Mouse (Mus musculus): ENCODE data around the gene Plcl1.

The Plcl1 gene

DNA sequence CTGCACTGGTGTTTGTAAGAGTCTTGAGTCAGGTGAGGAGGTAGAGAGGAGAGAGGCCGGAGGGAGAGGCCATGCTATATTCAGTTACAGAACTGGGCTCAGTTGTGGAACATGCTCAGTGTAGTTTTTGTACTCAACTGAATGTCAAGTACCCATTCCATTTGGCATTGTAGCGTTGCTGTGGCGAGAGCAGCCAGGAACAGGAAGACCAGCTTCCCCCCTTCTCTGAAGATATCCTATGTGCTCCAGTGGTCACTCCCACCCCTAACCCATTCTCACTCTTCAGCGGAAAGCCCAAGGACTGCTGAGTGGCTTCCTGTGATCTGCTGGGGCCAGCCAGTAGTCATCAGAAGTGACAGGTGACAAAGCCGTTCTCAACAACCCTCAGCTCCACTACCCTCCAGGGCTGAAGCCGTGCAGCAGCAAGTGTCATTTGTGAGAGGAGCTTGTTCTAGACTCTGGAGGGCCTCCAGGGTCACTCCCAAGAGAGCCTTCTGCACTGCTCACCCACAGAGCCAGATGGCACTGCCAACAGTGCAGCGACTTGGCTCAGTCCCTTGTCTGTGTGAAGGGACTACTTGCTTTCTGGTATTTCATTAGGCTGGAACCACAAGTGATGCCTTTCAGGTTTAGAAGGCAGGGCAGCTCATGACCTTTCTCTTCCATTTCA is 213.0 kb downstream of the Plcl1 start:
- peak; percentile 37 for DNase-seq

- DNase-seq, result no peak
These were observed 225.8 kb downstream of the Plcl1 start for GRCm38 (mm10) chr1:55631496-55631895.

- DNase-seq, result no peak
These were observed 226.3 kb downstream of the Plcl1 start for GRCm38 (mm10) chr1:55632024-55632423.

- DNase-seq, result no peak
These were observed 227.6 kb downstream of the Plcl1 start for GRCm38 (mm10) chr1:55633326-55633725.

GRCm38 (mm10) chr1:55659518-55660210 is 253.9 kb downstream of the Plcl1 start:
- no peak for DNase-seq

DNA sequence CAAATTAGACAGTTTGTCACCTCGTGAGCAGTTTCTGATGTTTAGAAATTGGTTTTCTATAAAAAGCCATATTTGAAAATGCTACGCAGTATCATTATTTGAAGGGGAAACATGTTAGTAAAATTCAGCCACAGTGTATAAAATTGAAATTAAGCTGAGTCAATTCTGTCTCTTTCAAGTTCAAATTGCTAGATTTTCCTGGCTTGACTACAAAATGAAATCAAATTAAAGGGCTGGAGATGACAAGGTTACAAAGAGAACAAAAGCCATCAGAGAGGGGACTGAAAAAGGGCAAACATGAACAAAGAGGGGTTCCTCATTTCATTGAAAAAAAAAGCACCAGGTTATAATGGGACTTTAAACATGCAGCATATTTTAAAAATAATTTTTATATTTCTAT is 255.7 kb downstream of the Plcl1 start:
- DNase-seq, result no peak

GRCm38 (mm10) chr1:55665137-55665827 is 259.6 kb downstream of the Plcl1 start:
- DNase-seq, result no peak

DNA sequence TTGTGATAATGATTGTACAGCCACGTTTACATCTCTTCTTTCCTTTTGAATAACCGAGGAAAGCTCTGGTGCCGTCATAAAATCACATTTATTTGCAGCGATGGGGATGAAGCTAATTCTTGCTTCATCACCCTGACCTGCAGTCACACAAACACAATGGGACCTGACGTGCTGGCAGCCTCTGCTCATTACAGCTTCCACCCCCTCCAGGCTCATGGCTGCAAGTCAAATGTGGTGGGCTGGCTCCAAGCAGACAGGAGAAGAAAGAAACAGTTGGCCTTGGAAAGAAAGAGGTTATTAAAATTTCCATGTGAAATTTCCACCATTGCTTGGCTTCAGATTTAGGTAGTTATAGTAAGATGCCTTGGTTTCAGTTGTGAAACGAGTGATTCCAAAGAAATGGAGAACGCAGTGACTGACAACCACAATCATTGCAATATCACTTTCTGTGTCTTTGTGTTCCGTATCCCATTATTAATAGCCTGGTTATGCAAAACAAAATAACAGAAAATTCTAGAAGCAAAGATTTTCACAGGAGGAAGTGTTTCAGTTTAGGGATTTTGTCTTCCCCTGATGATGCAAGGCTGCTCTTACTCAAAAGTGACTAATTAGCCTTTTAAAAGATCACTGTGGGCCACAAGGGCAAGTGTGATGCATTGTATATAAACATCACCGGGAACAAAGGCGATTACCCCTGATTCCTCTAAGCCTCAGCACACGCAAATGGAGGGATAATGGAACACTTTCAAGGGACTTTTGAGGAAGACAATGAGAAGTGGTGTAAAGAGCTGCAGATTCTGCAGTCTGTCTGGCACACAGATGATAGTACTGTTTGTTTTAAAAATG is 260.3 kb downstream of the Plcl1 start:
- peak; percentile 63 for DNase-seq

DNA sequence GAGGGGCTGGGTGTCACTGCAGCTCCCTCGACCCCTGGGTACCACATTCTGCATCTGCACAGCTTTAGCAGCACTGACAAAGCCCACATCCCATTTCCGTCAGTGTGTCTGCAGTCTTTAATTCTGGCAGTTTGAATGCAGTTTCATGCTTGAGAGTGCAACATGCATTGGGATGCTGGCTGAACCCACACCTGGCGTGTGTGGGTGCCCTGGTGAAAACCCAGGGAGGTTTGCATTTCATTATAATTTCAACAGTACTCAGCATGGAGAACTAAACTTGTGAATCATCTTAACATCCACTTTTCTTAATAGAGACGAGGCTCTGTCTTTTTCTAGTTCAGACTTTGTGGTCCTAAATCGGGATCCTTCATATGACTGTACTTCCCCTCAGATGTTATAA is 261.1 kb downstream of the Plcl1 start:
- peak; percentile 45 for DNase-seq

GRCm38 (mm10) chr1:55668622-55669237 is 263.0 kb downstream of the Plcl1 start:
- DNase-seq, result no peak

DNA sequence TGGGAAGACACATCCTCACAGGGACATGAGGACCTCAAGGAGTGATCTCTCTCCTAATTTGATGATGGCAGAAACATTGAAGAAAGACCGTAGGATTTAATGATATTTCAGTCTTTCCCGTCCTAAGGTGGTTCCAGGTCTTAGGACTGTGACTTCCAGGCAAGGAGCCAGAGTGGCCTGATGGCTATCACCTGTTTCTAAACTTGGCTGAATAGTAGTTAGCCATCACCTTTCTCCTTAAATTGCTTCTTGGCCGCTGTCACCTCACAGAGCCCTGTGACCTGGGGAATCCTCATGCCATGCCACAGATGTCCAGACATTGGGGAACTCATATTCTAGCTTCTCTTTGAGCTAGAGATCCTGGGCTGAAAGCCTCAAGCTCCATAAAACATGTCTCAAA is 277.0 kb downstream of the Plcl1 start:
- DNase-seq, result no peak

GRCm38 (mm10) chr1:55686261-55686660 is 280.5 kb downstream of the Plcl1 start:
- DNase-seq, result no peak

GRCm38 (mm10) chr1:55693636-55694220 is 288.0 kb downstream of the Plcl1 start:
- DNase-seq, result no peak

DNA sequence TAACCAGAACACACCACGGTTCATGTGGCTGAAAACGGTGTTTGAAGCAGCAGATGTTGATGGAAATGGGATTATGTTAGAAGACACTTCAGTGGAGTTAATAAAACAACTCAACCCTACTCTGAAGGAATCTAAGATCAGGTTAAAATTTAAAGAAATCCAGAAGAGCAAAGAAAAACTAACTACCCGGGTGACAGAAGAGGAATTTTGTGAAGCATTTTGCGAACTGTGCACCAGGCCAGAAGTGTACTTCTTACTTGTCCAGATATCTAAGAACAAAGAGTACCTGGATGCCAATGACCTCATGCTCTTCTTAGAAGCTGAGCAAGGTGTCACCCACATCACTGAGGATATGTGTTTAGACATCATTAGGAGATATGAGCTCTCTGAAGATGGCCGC is 290.5 kb downstream of the Plcl1 start:
- no peak for DNase-seq

GRCm38 (mm10) chr1:55699393-55699970 is 293.8 kb downstream of the Plcl1 start:
- no peak for DNase-seq

GRCm38 (mm10) chr1:55700016-55700415 is 294.3 kb downstream of the Plcl1 start:
- DNase-seq, result no peak

DNA sequence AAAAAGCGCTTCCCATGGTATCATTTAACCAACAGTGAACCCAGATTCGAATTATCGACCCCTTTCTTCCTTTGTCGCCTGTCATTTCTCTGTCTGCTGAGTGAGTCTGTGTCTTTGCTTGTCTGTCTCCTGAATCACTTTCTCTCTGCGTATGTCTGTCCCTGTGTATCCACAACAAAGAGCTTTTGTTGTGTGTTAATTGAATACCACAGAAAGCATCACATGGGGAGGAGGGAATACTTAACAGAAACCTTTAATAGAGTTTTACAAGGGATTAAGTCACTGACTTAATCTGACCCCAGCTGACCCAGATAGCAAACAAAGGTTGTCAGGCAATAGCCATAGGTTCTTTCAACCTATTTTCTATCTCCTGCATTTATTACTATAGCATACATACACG is 295.0 kb downstream of the Plcl1 start:
- no peak for DNase-seq

DNA sequence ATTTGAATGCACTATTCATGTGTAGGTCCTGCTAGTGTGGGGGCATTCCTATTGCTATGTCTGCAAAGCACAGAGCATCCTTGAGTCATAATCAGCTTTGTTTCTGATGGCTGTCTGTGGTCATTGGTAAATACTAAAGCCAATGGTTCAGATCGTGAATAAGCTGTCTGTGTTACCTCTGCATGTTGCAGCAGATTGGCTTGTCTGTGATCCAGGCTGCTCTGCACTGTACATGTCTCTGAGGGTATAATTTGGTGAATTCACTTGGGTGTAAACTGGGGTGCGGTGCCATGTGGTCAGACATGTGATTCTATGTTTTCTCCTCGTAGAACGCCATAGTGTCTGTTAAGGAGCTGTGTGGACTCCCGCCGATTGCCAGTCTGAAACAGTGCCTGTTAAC is 295.9 kb downstream of the Plcl1 start:
- DNase-seq, result no peak

GRCm38 (mm10) chr1:55702106-55702505 is 296.4 kb downstream of the Plcl1 start:
- no peak for DNase-seq

- no peak for DNase-seq
These were observed 299.0 kb downstream of the Plcl1 start for GRCm38 (mm10) chr1:55704707-55705106.

DNA sequence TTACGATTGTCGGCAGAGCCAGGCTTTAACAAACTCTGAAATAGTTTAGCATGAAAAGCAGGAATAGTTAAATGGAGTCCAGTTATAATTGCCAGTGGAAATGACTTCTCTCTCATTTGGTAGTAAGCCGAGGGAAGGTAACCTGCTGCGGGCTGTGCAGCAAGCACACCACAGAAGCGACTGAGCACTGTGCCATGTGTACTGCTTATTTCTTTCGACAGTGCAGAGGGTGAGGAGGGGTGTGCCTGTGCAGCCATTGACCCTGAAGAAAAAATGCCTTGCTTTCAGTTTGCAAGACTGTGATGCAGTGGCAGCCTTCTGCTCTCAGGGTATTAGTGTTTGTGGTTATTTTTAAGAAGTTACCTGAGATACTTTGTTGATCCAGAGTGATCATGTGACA is 299.5 kb downstream of the Plcl1 start:
- no peak for DNase-seq

- DNase-seq, result no peak
These were observed 300.0 kb downstream of the Plcl1 start for GRCm38 (mm10) chr1:55705756-55706155.

Data from right cerebral cortex, adult 18-20 months (tissue).